Mouse (Mus musculus): Measurements from ENCODE around the gene Cldn1. TPM values are rescaled to one million over a fixed set of nuclear protein-coding genes. Genes with fewer than 3 reads are reported as not detected.

Gene Cldn1
- polyA plus RNA-seq, 1 experiment: 0.21 TPM

DNA sequence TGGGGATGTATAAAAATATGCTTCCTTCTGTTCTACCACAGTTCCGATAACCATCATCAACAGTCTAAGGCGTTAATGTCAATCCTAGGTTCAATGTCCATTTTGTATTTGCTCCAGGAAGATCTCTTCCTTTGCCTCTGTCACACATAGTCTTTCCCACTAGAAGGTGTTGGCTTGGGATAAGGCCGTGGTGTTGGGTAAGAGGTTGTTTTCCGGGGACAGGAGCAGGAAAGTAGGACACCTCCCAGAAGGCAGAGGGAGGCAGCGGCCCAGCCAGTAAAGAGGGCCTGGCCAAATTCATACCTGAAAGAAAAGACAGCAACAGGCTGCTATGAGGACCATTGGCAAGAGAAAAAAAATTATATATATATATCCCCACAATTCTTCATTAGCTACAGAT lies 12.7 kb downstream of the Cldn1 start:
- no peaks in the 10 kb centered on the region for H3K36me3 ChIP-seq (ENCODE audit: control insufficient read depth, insufficient read depth, low read length)
- H3K27me3 ChIP-seq (ENCODE audit: control insufficient read depth, insufficient read depth, low read length): no peaks in the 10 kb centered on the region
- 92% methylated on average over 5 of the region's 5 CpGs for WGBS
- H3K4me1 ChIP-seq (ENCODE audit: control insufficient read depth, insufficient read depth, insufficient read length): no peaks in the 10 kb centered on the region
- no peak for TF ChIP-seq POLR2A (IDR thresholded peaks at IDR 0.05; ENCODE audit: low read depth, low read length)
- no peak for TF ChIP-seq CTCF (IDR thresholded peaks at IDR 0.05; ENCODE audit: extremely low read depth, insufficient read depth, insufficient read length, insufficient replicate concordance)
- H3K4me3 ChIP-seq (ENCODE audit: extremely low read depth, insufficient read depth, insufficient read length): no peak overlapping the region
- H3K27ac ChIP-seq (ENCODE audit: insufficient read depth, low read length): no peak overlapping the region
- no peak for DNase-seq (ENCODE audit: low read depth in 1 of 2, low spot score in 2 of 2)

DNA sequence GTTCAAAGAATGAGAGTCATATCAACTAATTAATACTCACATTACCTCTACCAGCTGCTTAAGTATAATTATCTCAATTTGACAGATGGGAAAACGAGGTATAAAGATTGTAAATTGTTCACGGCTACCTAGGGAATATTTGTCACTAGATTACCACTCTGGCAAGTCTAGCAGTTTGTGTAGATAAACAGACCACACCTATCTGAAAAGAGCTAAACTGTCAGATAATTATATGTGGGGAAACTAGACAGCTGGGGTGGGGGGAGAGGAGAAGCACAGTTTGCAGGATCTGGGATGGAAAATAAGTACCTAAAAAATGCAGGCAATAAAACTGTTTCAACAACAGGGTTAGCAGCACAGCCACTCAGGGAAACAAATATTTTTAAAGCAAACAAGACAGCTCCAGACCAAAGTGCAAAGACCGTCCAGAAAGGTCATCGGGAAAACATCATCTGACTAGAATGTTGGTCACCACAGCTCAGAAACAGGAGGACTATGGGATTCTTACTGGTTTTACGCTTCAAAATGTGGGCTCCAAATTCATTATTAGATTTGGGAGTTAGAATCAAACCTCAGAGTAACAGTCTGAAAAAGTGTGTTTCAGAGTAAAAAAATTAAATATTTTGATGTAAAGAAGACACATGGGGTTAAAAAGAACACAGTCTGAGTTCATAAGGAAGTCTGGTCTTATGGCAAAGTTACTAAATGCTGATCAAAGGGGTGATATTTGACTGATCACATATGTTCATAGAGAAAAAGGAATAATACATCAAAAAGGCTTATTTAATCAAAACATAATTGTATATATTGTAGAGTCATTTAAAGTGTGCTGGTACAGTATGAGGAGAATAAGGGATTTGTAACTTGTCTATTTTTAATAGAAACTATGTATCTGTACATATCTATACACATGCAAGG lies 13.5 kb downstream of the Cldn1 start:
- no peak for DNase-seq (ENCODE audit: low read depth in 1 of 2, low spot score in 2 of 2)
- H3K4me3 ChIP-seq (ENCODE audit: extremely low read depth, insufficient read depth, insufficient read length): no peak overlapping the region
- no peaks in the 10 kb centered on the region for H3K4me1 ChIP-seq (ENCODE audit: control insufficient read depth, insufficient read depth, insufficient read length)
- H3K27ac ChIP-seq (ENCODE audit: insufficient read depth, low read length): no peak overlapping the region
- WGBS: 86% methylated on average over 5 of the region's 5 CpGs
- TF ChIP-seq POLR2A (IDR thresholded peaks at IDR 0.05; ENCODE audit: low read depth, low read length): no peak
- no peak for TF ChIP-seq CTCF (IDR thresholded peaks at IDR 0.05; ENCODE audit: extremely low read depth, insufficient read depth, insufficient read length, insufficient replicate concordance)
- H3K36me3 ChIP-seq (ENCODE audit: control insufficient read depth, insufficient read depth, low read length): no peaks in the 10 kb centered on the region
- H3K27me3 ChIP-seq (ENCODE audit: control insufficient read depth, insufficient read depth, low read length): no peaks in the 10 kb centered on the region

DNA sequence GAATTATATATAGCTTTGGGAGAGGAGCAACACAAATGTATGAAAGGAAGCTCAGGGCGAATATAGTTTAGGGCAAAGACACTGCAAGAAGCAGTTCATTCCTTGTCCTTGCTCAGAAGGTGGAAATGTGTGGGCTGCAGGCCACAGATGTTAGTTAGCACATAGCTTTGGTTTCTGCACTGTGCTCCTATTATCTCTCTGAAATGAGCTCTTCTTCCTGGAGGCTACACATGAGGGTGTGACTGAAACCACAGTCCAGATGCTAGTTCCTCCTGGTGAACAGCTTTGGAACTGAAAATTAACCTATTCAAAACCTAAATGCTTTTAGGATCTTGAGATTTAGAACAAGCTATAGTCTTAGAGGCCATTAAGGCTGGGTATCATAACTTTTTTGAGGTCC lies 16.1 kb downstream of the Cldn1 start:
- WGBS: 80% methylated on average over 1 of the region's 1 CpGs
- no peaks in the 10 kb centered on the region for H3K4me1 ChIP-seq (ENCODE audit: control insufficient read depth, insufficient read depth, insufficient read length)
- no peaks in the 10 kb centered on the region for H3K36me3 ChIP-seq (ENCODE audit: control insufficient read depth, insufficient read depth, low read length)
- TF ChIP-seq CTCF (IDR thresholded peaks at IDR 0.05; ENCODE audit: extremely low read depth, insufficient read depth, insufficient read length, insufficient replicate concordance): no peak
- no peak for TF ChIP-seq POLR2A (IDR thresholded peaks at IDR 0.05; ENCODE audit: low read depth, low read length)
- no peak for DNase-seq (ENCODE audit: low read depth in 1 of 2, low spot score in 2 of 2)
- no peak overlapping the region for H3K27ac ChIP-seq (ENCODE audit: insufficient read depth, low read length)
- no peaks in the 10 kb centered on the region for H3K27me3 ChIP-seq (ENCODE audit: control insufficient read depth, insufficient read depth, low read length)
- no peak overlapping the region for H3K4me3 ChIP-seq (ENCODE audit: extremely low read depth, insufficient read depth, insufficient read length)

DNA sequence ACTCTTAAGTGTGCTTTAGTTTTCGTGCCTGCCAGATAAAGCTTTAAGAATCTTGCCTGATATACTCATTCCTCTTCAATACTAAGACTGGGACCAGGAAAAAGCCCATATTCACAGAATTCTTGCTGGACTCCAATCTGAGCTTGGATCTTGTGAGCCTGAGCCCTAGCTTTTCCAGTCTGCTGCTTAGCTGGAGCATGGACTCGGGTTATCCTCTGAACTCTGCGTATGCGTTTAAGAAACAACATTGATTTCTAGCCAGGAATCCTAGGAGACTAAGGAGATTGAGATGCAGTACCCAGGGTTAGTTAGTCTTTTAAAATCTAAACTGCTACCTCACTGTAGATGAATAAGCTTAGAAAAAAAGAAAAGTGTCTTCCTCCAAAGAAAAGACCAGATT lies 20.9 kb downstream of the Cldn1 start:
- DNase-seq (ENCODE audit: low read depth in 1 of 2, low spot score in 2 of 2): no peak
- no peak for TF ChIP-seq CTCF (IDR thresholded peaks at IDR 0.05; ENCODE audit: extremely low read depth, insufficient read depth, insufficient read length, insufficient replicate concordance)
- no peak for TF ChIP-seq POLR2A (IDR thresholded peaks at IDR 0.05; ENCODE audit: low read depth, low read length)
- Histone ChIP-seq H3K4me1 (ENCODE audit: control insufficient read depth, insufficient read depth, insufficient read length) (no peaks in the 10 kb centered on the region), H3K27me3 (ENCODE audit: control insufficient read depth, insufficient read depth, low read length) (no peaks in the 10 kb centered on the region), H3K36me3 (ENCODE audit: control insufficient read depth, insufficient read depth, low read length) (no peaks in the 10 kb centered on the region), H3K27ac (ENCODE audit: insufficient read depth, low read length) (no peak overlapping the region), H3K4me3 (ENCODE audit: extremely low read depth, insufficient read depth, insufficient read length) (no peak overlapping the region)
- 93% methylated on average over 4 of the region's 4 CpGs for WGBS

DNA sequence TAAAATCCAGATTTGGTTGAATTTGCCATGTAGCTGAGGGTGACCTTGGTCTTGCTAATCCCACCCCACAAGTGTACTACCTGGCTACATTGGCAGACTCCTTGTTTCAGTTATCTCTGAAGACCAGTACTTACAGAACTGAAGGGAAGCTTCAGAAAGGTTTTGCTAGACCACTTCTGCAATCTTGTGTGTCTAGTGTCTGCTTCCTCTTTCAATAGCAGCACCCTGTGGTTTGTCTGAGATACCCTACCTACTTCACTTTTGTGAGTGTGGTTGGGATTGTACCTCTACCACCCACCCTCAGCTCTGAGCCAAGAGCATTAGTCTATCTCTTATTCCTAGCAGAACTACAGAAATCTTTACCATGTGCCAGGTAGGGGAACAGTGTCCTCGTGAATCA lies 22.8 kb downstream of the Cldn1 start:
- Histone ChIP-seq H3K4me1 (ENCODE audit: control insufficient read depth, insufficient read depth, insufficient read length) (no peaks in the 10 kb centered on the region), H3K27ac (ENCODE audit: insufficient read depth, low read length) (no peak overlapping the region), H3K4me3 (ENCODE audit: extremely low read depth, insufficient read depth, insufficient read length) (no peak overlapping the region), H3K36me3 (ENCODE audit: control insufficient read depth, insufficient read depth, low read length) (no peaks in the 10 kb centered on the region), H3K27me3 (ENCODE audit: control insufficient read depth, insufficient read depth, low read length) (no peaks in the 10 kb centered on the region)
- DNase-seq (ENCODE audit: low read depth in 1 of 2, low spot score in 2 of 2): no peak
- no peak for TF ChIP-seq POLR2A (IDR thresholded peaks at IDR 0.05; ENCODE audit: low read depth, low read length)
- no peak for TF ChIP-seq CTCF (IDR thresholded peaks at IDR 0.05; ENCODE audit: extremely low read depth, insufficient read depth, insufficient read length, insufficient replicate concordance)
- WGBS: 11% methylated on average over 1 of the region's 1 CpGs

DNA sequence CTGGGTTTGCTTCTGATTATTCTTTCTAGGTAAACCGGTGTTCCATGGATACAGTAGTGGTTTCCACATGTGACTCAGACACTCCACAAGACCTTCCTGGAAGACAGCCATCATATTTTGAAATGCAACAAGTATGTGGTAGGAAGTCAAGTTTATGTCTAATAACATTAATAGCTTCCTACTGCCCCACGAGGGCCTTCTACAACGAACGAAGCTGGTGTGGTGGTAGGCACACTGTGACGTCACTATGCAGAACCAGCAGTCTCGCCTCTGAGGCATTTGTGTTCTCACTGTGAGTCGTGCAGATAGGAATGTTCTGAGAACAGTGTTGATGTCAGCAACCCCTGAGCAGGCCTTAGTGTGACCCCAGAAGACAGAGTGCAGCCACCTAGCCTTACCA lies 55.4 kb downstream of the Cldn1 start:
- no peaks in the 10 kb centered on the region for H3K4me1 ChIP-seq (ENCODE audit: control insufficient read depth, insufficient read depth, insufficient read length)
- no peaks in the 10 kb centered on the region for H3K36me3 ChIP-seq (ENCODE audit: control insufficient read depth, insufficient read depth, low read length)
- no peak for TF ChIP-seq CTCF (IDR thresholded peaks at IDR 0.05; ENCODE audit: extremely low read depth, insufficient read depth, insufficient read length, insufficient replicate concordance)
- no peak for TF ChIP-seq POLR2A (IDR thresholded peaks at IDR 0.05; ENCODE audit: low read depth, low read length)
- H3K4me3 ChIP-seq (ENCODE audit: extremely low read depth, insufficient read depth, insufficient read length): no peak overlapping the region
- DNase-seq (ENCODE audit: low read depth in 1 of 2, low spot score in 2 of 2): no peak
- WGBS: 76% methylated on average over 7 of the region's 7 CpGs
- H3K27me3 ChIP-seq (ENCODE audit: control insufficient read depth, insufficient read depth, low read length): no peaks in the 10 kb centered on the region
- no peak overlapping the region for H3K27ac ChIP-seq (ENCODE audit: insufficient read depth, low read length)

DNA sequence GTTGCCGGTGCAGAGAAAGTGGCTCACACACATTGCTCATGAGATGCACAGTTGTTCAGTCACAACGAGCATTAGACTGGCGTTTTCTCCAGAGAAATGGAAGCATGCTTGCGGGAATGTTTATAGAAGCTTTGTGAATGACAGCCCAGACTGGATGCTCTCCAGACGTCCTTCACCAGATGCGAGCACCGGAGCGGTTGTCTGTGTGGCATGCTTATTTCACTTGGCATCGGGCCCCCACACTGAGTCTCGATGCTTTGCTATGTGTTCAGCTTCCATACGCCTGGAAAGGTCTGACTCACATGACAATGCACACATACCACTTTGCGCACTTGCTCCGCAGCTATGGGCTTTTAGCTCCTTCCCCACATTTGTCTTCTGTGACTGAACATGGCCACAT lies 56.8 kb downstream of the Cldn1 start:
- Histone ChIP-seq H3K27ac (ENCODE audit: insufficient read depth, low read length) (no peak overlapping the region), H3K27me3 (ENCODE audit: control insufficient read depth, insufficient read depth, low read length) (no peaks in the 10 kb centered on the region), H3K4me3 (ENCODE audit: extremely low read depth, insufficient read depth, insufficient read length) (no peak overlapping the region), H3K36me3 (ENCODE audit: control insufficient read depth, insufficient read depth, low read length) (no peaks in the 10 kb centered on the region), H3K4me1 (ENCODE audit: control insufficient read depth, insufficient read depth, insufficient read length) (no peaks in the 10 kb centered on the region)
- DNase-seq (ENCODE audit: low read depth in 1 of 2, low spot score in 2 of 2): no peak
- TF ChIP-seq POLR2A (IDR thresholded peaks at IDR 0.05; ENCODE audit: low read depth, low read length) (no peak), CTCF (IDR thresholded peaks at IDR 0.05; ENCODE audit: extremely low read depth, insufficient read depth, insufficient read length, insufficient replicate concordance) (no peak)
- WGBS: 90% methylated on average over 13 of the region's 13 CpGs
